Mouse (Mus musculus) layer of hippocampus, postnatal 10 days (tissue): ENCODE results near the gene Shld2. TPM values are rescaled to one million over a fixed set of nuclear protein-coding genes. Genes with fewer than 3 reads are reported as not detected.

ENCODE experiments used
- DNase-seq, 2 experiments: peaks; one replicate each; pipeline ENCODE4 v3.0.0; 2021; ENCODE audit warnings: low spot score in 2 of 2
- total RNA-seq, 2 experiments: library from RNA; stranded (reverse); gene quantifications; 2 replicates each; pipeline ENCODE4 v1.2.3; 2021

Gene Shld2
- total RNA-seq, 2 experiments from 2014 or later: 9.7 to 13.5 TPM

DNA sequence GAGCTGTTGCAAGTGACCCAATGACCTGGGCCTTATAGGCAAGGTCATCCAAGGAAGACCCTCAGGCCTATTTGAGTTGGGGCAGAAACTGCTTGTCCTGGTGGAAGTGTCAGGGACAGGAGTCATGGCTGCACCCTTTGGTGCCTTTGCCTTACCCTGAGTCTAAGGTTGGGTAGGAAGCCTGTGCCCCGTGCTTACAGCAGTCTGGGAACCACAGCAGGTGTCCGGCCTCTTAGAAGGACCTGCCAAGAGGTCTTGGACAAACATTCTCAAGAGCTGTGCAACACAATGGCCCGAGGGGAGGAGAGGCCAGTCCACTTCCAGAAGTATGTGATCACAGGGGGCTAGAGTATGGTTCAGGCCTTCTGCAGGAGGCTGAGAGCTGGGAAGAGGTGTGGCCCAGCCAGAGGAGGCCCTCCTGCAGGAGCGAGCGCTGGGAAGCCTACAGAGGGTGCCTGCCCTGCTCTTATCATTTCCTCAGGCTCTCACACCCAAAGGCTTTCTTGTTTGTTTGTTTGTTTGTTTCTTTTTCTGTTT lies 86.9 kb downstream of the Shld2 start:
- no peak for DNase-seq

DNA sequence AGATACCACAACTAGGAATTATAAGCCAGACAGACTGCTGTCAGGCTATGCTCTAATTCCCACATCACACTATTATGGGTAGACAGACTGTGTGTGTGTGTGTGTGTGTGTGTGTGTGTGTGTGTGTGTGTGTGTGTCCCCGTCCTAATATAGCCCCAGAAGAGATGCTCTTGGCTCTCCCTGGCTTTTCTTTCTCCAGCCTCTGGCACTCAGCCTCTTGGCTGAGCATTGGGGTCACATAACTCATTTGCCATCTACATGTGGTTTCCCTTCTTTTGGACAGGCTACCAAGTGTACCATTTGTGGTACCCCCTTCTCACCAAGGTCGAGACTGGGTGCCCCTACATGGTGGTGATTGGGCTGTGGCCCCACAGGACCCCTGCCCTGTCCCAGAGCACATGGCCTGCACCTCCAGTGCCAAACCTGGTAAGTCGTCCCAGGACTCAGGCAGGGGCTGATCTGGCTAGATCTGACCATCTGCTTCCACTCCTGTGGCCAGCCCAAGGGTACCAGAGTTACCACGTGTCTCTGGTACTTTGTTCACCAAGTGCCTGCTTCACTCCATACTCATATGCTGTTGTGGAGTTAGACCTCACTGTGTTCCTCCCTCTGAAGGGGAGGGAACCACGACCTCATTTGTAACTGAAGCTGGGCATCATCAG lies 88.7 kb downstream of the Shld2 start:
- no peak for DNase-seq

DNA sequence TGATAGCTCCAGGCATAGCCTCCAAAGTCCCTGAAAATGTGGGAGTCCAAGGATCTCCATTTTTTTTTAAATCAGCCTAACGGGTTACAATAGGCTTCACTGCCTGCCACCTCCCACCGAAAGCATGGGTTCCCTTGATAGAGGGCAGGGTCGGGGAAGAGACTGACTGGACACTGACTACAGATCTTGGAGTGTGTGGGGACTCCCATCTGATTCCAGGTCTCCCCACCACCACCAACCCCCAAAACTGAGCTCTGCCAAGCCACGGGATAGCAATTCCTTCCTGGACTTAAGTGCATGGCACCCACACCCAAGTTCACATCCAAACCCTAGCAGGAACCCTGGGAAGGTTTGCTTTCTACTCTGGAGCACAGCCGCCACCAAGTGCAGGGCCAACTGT lies 89.9 kb downstream of the Shld2 start:
- DNase-seq: no peak

DNA sequence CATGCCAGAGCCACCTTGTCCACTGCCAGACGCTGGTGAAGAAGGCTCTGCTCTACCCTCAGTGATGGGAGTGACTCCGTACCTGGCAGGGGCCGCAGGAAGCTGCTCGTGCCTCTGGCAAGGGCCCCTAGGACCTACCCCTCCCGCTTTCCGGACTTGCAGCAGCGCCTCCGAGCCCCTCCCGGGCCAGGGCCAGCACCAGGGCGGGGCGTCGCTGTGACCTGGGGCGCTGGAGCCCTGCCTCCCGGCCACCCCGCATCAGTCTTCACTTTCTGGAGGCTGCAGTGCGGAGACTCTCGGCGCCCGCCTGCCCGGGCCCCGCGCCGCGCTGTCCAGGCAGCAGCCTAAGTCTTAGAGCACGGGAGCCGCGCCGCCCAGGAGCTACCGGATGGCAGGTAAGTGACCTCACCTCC lies 90.5 kb downstream of the Shld2 start:
- DNase-seq: no peak

- no peak for DNase-seq
These were observed 91.0 kb downstream of the Shld2 start, which contains the start of gene Syt15 for GRCm38 (mm10) chr14:34219295-34219694. Gene Syt15, plus strand, starts transcription at chr14:34219595.

GRCm38 (mm10) chr14:34215451-34216127 lies 94.7 kb downstream of the Shld2 start:
- DNase-seq: no peak

DNA sequence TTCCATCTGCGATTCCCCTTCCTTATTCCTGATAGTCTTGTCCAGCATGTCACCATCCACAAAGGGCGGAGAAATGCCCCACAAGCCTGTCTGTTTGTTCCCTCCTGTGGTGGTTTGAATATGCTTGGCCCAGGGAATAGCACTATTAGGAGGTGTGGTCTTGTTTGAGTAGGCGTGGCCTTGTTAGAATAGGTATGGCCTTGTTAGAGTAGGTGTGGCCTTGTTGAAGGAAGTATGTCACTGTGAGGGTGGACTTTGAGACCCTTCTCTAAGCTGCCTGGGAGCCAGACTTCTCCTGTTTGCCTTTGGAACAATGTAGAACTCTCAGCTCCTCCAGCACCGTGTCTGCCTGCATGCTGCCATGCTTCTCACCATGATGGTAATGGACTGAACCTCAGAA lies 100.4 kb downstream of the Shld2 start:
- no peak for DNase-seq

DNA sequence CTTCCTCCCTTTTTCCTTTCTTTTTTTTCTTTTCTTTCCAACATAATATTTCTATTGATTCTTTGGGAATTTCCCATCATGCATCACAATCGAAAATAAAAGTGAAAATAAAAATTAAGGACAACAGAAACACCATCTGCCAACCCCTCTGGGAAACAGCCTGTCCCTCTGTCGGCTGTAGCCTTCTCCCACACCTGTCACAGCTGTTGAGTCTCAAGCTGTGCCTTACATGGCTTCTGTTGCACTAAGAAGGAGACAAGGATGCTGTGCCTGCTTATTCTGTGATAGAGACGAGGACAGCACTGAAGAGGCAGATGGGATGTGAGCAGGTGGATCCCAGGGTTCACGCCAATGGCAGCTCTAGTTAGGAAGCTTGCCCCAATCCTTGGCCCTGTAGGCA lies 101.2 kb downstream of the Shld2 start:
- no peak for DNase-seq

DNA sequence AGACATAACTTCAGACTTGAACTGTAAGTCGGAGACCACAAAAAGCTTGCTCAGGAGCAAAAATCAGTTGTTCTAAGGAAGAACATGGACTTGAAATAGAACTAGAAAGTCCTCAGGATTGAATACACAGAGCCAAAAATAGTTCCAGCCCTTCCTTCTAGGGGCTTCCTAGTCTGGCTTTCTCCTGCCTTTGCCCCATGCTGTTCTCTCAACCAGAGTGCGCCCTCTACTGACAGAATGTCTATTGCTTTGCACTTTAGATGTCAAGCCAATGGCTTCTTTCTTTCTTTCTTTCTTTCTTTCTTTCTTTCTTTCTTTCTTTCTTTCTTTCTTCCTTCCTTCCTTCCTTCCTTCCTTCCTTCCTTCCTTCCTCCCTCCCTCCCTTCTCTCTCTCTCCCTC lies 101.6 kb downstream of the Shld2 start:
- peak; percentile 32 to 43 for DNase-seq

- DNase-seq: no peak
These were observed 102.3 kb downstream of the Shld2 start for GRCm38 (mm10) chr14:34207996-34208395.

- peak; percentile 44 to 69 for DNase-seq
These were observed 108.9 kb downstream of the Shld2 start, which contains the start of gene Gprin2 for GRCm38 (mm10) chr14:34201231-34202035. Gene Gprin2, minus strand, starts transcription at chr14:34201653.

- peak in 1 of 2 experiments; percentile 47 for DNase-seq
These were observed 109.5 kb downstream of the Shld2 start for GRCm38 (mm10) chr14:34200738-34201230.

GRCm38 (mm10) chr14:34196706-34197105 lies 113.6 kb downstream of the Shld2 start:
- DNase-seq: no peak

- no peak for DNase-seq
These were observed 114.8 kb downstream of the Shld2 start for GRCm38 (mm10) chr14:34195466-34195865.

- DNase-seq: no peak
These were observed 116.4 kb downstream of the Shld2 start for GRCm38 (mm10) chr14:34193879-34194278.

DNA sequence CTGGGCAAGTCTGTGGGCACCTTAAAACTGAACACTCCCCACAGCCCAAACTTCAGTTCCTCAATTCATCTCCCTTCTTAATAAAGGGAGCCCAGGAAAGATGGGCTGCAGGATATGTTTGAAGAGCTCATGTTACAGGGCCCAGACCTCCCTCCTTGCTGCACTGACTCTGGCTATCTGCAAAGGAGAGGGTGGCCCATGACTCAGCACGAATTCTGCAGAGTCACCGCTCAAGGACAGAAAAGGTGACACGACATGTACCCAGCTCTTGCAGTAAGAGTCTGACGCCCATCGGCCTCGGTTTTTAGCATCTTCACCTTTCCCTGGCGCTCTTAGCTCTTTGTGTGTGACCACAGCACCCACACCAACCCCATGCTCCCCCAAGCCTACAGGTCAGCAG lies 119.9 kb downstream of the Shld2 start:
- no peak for DNase-seq

- peak; percentile 50 to 51 for DNase-seq
These were observed 121.7 kb downstream of the Shld2 start for GRCm38 (mm10) chr14:34188629-34189028.
